Mouse (Mus musculus): ENCODE data around the gene Pgam2.
A peak's percentile ranks its signal among the peaks of the same experiment; 100 is the strongest.

DNA sequence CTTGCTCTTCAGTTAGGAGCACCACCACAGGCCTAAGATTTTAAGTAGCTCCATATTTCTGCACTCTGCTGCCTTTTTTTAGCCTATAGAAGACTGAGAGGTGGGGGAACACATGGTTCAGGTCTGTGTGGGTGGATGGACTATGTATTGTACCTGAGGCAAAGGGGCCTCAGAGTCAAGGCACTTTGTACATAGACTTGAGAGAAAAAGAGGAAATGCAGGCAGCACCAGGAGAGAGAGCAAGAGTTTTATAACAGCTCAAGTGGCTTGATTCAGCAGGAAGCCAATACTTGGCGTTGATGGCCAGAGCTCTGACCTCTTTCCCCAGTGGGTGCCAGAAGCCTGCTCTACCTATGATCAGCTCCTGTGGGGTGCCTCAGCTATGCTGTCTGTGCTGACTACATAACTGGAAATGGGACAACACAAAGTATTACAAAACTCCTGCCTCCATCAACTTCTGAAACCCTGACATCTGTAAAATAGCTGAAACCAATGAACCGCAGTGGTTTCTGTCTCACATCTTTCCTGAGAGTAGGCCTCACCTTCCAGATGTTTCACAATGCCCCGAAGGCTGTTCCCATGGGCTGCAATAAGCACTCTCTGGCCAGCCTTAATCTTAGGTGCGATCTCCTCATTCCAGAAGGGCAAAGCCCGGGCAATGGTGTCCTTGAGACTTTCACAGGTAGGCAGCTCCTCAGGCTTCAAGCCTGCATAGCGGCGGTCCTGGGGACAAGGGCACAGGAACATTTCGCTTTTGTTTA, 896 bp downstream of the Pgam2 start:
- no peak for TF ChIP-seq GABPA (IDR thresholded peaks at IDR 0.05; ENCODE audit: low read depth, low read length)
- no peak for TF ChIP-seq CTCF (IDR thresholded peaks at IDR 0.05 in 2 of 3, conservative IDR thresholded peaks at IDR 0.05 in 1 of 3; ENCODE audit: control insufficient read depth in 1 of 3, insufficient read depth in 1 of 3, low read depth in 2 of 3, low read length in 3 of 3, poor library complexity in 1 of 3, severe bottlenecking in 1 of 3)
- TF ChIP-seq POLR2AphosphoS2 (IDR thresholded peaks at IDR 0.05; ENCODE audit: low read length), result 0 out of 2 replicates have a peak, but pooled peaks have one; percentile 34
- TF ChIP-seq POLR2A (IDR thresholded peaks at IDR 0.05; ENCODE audit: control insufficient read depth in 1 of 2, insufficient read depth in 1 of 2, low read depth in 1 of 2, low read length in 2 of 2, poor library complexity in 1 of 2), result no peak
- TF ChIP-seq TCF12 (IDR thresholded peaks at IDR 0.05; ENCODE audit: low read depth, low read length), result no peak
- no peak for TF ChIP-seq MAZ (IDR thresholded peaks at IDR 0.05; ENCODE audit: low read depth, low read length)
- no peak for TF ChIP-seq ELF1 (IDR thresholded peaks at IDR 0.05; ENCODE audit: low read depth, low read length)
- TF ChIP-seq ZNF384 (IDR thresholded peaks at IDR 0.05; ENCODE audit: low read depth, low read length), result no peak
- TF ChIP-seq MXI1 (IDR thresholded peaks at IDR 0.05; ENCODE audit: low read depth, low read length), result no peak
